Mouse (Mus musculus) v-Abl transformed pro-B cells (cell line): Measurements from ENCODE around the gene Irf3.

Experiments used
- in situ Hi-C, 2 experiments: fragments of 400-800 bp; cut with MboI; formaldehyde crosslinking; loops; one replicate each; pipeline ENCODE4 v1.15.1; 2025; ENCODE audit not compliant: unreplicated experiment in 2 of 2

The Irf3 gene

DNA sequence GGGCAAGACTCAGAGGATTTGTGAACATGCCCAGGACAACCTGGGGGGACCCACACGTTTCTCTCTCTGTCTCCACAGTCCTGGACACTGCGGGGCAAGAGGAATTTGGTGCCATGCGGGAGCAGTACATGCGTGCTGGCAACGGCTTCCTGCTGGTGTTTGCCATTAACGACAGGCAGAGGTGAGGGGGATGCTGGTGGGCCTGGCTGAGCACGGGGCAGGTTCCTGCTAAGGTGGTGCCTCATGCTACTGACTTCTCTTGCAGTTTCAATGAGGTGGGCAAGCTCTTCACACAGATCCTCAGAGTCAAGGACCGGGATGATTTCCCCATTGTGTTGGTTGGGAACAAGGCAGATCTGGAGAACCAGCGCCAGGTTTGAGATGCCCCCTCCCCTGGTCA lies 22.8 kb downstream of the Irf3 start:
- in situ Hi-C loops: loop anchor here (25.0 kb wide), 2 partner anchors 692 to 892 kb away; partner anchors contain the start of genes Ccdc114 (in 1 of the 2), Dbp (in 1 of the 2), Emp3 (in 1 of the 2) and Fam83e (in 1 of the 2)

DNA sequence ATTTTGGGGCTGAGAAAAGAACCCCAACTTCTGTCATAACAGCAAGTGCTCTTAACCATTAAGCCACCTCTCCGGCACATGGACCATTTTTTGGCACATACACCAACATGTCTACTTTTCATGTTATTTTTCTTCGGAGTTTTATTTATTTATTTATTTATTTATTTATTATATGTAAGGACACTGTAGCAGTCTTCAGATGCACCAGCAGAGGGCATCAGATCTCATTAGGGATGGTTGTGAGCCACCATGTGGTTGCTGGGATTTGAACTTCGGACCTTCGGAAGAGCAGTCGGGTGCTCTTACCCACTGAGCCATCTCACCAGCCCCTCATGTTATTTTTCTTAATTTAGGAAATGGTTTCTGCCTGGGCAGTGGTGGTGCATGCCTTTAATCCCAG lies 26.3 kb downstream of the Irf3 start:
- in situ Hi-C loops: loop anchor here (25.0 kb wide), 2 partner anchors 689 to 889 kb away; partner anchors contain the start of genes Ccdc114 (in 1 of the 2), Dbp (in 1 of the 2), Emp3 (in 1 of the 2) and Fam83e (in 1 of the 2)

DNA sequence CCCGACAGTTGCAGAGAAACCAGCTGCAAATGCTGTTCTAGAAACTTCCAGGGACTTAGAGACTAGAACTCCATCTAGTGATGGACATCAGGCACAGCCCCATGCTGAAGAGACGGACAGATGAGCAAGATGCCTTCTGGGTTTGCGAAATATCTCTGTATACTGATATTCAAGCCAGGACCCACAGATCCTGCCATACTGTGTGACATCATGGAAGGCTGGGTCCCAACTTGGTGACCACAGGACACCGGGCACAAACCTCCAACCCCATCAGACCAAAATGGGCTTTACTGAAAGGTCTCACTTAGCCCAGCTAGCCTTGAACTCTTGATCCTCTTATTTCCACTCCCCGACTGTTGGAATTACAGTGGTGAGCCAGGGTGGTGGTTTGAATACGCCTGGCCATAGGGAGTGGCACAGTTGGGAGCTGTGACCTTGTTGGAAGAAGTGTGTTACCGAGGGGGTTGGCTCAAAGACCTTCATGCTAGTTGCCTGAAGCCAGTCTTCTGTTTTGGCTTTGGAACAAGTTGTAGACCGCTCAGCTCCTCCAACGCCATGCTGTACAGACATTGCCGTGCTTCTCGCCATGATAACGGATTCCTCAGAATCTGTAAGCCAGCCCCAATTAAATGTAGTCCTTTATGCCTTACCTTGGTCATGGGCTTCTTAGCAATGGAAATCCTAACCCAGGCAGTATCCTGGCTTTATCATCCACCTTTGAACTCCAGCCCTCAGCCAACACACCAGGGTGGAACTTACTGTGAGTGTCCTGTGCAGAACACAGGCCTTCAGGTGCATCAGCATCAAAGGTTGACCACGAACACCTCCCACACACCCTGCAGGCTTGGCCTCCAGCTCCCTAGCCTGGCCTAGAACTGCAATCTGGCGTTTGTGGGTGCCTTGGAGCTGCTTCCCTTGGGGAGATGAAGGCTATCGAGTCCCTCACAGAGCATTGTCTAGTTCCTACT lies 27.1 kb downstream of the Irf3 start:
- in situ Hi-C loops: loop anchor here (25.0 kb wide), 2 partner anchors 688 to 888 kb away; partner anchors contain the start of genes Ccdc114 (in 1 of the 2), Dbp (in 1 of the 2), Emp3 (in 1 of the 2) and Fam83e (in 1 of the 2)

DNA sequence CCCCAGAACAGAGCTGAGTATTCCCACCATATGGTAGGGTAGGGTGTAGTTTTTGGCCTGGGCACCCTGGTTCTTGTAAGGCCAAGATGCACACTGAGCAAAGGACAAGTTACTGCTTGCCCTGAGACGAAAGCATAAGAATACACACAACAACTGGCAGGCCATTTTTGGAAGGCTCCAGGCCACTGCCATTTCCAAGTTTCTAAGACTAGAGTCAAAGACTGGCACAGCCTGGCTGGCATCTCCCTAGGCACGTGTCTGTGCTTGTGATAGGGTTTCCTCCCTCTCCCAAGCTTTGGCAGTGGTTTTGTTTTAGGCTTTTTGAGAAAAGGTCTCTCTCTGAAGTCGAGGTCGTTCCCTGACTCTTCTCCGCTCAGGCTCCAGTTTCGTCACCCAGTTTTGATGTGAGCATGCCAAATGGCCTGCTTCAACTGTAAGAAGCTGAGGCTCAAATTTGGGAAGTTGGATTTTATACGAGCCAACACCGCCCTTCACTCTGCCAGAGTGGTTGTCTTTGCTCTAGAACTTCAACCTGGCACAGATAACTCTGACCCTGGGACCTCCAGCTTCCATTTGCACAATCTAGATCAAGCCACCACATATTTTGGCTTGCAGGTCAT lies 28.3 kb downstream of the Irf3 start:
- in situ Hi-C loops: no loop called here

DNA sequence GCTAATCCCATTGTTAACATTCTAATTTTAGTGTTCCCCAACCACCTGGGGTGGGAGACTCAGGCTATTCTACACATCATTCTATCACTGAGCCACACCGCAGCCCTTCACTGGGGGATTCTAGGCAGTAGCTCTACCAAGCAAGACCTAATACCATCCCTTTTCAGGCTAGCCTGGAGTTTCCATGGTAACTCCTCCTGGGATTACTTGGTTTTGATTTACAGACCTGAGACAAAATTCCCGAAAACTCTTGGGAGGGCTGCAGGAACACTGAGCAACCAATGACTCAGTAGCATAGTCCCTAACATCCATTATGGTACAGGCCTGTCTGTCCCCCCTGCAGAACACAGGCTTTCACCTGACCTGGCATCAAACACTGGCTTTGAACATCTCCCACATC lies 28.8 kb downstream of the Irf3 start:
- in situ Hi-C loops: no loop called here

DNA sequence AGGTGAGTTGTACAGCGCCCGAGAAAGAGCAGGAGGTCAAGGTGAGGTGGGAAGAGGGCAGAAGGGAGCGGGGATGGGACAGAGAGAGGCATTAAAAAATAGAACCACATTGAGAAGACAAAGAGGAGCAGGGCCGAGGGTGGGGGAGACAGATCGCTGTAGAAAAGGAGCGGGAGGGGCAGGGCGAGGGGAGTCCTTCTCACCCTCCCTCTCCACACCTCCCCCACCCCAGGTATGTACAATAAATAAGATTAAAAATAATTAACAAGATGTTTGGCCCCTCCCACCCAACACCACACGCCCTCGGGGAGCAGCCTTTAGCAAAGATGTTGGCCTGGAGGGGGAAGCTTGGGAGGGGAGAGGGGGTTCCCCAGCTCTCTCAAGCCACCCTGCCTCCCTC lies 30.3 kb downstream of the Irf3 start:
- in situ Hi-C loops: no loop called here

DNA sequence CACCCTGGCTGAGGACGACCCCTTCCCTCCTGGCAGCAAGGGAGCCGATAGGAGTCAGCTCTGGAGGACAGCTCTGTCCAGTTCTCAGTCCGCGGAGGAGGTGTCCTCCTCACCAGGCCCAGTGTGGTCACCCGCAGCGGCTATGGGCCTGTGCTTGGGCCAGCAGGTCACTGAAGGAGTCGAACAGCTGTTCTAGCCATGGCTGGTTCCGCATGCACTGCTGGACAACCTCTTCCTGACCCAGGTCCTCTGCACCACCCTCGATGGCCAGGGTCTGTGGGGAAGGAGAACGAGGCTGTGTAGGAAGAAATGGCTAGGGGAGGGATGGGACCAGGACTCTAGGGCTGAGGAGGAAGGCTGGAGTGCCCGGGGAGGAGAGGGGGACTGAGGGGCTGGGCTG lies 30.9 kb downstream of the Irf3 start:
- in situ Hi-C loops: no loop called here

DNA sequence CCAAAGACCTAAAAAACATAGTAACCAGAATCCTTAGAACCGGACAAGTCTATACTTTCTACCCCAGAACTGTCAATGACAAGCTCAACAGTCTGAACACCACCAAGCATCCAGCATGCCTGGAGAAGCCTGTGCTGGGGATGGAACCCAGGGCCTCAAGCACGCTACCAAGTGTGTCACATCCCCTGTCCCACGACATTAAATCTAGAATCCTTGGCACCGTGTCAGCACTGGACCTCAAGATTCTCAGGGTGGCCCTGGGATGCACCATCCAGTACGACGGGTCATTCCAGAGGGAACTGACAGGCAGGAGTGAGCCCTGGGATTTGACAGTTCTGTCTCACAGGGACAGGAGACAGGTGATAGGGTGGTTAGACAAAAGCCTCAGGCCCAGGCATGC lies 32.5 kb downstream of the Irf3 start:
- in situ Hi-C loops: loop anchor here in 1 of 2 experiments (10.0 kb wide), 1 partner anchor 45 kb away; the partner anchor contains the start of gene Prmt1

DNA sequence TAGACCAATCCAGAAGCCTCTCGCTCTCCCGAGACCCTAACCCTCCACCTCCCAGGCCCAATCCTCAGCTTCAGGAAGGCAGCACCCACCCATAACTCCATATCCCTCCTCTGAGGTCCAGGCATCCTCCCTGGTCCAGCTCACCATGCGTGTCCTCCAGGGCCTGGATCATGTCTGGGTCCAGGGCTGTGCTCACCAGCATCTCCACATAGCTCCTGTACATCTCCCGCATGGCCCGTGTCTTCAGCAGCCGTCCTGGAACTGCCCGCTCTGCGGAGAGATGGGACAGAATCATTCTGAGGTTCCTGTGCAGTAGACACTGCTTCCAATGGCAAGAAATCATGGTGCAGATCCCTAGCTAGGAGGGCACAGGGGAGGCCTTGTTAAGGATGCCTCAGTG lies 33.4 kb downstream of the Irf3 start:
- in situ Hi-C loops: loop anchor here in 1 of 2 experiments (10.0 kb wide), 1 partner anchor 46 kb away; the partner anchor contains the start of gene Prmt1

DNA sequence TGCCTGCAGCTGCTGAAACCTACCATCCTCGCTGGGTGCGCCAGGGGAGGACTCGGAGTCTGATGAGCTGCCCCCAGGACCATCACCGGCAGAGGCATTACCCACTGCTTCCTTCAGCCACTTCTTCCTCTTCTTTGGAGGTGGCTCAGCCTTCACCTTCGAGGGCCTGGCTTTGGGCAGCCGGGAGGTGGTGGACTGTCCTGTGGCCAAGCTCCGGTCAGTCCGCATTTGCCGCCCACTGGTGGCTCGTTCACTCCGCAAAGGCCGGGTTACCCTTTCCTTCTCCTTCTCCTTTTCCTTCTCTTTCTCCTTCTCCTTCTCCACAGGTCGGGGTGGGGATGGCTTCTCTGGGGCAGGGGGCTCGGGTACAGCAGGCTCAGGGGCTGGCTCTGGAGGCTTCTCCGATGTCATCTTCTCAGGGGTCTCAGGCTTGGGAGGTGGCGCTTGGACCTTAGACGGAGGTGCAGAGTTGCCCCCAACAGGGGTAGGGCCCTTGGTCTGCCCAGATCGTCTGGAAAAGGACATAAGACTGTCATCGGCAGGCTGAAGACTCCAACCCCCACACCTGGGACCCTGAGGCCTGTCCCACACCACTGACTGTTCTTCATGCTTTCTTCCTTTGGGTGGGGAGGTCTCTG lies 36.4 kb downstream of the Irf3 start:
- in situ Hi-C loops: loop anchor here in 1 of 2 experiments (10.0 kb wide), 1 partner anchor 49 kb away; the partner anchor contains the start of gene Prmt1

DNA sequence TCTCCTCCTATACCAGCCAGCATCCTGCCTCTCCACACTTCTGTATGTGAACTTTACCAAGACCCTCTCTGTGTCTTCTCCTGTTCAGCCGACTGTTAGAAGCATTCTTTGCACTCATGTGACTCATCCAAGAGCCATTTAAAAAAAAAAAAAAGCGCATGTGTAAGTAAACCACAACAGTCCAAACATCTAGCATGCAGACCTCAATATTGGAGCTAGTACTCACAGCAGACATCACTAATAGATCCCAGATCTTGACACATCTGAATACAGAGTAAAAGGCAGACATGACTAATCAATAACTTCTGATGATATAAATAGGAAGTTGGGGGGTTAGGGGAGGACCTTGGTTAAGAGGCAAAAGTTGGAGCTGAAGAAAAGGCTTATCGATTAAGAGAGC lies 38.2 kb downstream of the Irf3 start:
- in situ Hi-C loops: loop anchor here in 1 of 2 experiments (10.0 kb wide), 1 partner anchor 51 kb away; the partner anchor contains the start of gene Prmt1

DNA sequence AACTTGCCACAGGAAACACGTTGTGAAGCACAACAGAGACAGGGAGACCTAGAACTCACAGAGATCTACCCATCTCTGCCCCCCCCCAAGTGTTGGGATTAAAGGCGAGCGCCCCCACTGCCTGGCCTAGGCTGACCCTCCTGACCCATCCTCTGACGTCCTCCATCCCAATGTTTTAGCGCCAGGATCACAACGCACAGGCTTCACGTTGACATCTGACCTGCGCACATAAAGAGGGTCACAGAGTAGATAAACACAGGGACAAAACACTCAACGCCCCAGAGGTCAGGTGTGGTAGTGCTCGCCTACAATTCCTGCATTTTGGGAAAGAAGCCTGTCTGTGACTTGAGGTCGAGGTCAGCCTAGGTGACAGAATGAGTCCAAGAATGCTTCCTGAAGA lies 39.3 kb downstream of the Irf3 start:
- in situ Hi-C loops: loop anchor here in 1 of 2 experiments (10.0 kb wide), 1 partner anchor 52 kb away; the partner anchor contains the start of gene Prmt1

DNA sequence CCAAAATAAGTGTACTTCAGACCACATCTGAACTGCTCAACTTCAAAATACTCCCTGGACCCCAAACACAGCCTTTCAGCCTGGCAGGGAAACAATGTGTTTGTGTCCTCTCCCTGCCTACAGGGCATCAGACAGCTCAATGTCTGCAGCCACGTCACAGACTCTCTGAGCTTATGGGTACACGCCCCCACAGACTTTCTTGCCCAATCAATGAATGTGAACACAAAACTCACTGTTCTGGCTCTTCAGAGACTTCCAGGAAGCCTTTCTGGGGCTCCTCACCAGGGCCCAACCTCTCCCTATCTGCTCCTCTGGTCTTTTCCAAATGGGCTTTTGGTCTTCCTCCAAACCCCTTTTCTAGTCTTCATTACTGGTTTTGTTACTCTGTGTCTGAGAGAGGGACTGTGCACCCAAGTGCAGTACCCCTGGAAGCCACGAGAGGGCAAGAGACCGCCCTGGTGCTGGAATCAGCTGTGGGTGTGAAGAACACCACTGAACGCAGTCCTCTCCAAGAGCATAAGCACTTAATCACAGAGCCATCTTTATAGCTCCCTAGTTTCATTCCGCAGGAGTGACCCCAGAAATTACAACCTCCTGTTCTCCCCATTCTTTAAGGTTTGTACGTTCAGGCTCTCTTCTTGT lies 40.4 kb downstream of the Irf3 start:
- in situ Hi-C loops: loop anchor here in 1 of 2 experiments (10.0 kb wide), 1 partner anchor 53 kb away; the partner anchor contains the start of gene Prmt1

DNA sequence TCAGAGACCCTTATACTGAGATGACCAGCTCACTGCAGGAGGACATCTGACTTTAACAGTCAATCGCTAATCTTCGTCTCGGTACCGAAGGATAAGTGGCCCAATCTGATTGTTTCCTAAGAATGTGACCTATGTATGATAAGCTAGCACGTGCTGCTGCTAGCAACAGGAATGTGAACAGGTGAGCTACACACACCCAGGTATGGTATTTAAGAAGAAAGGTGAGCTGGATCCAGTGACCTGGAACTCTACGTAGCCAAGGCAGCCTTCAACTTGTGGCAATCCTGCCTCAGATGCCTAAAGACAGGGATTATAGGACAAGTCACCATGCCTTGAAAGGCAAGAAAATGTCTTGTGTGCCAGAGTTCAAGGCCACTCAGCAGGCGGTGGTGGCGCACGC lies 41.0 kb downstream of the Irf3 start:
- in situ Hi-C loops: loop anchor here in 1 of 2 experiments (10.0 kb wide), 1 partner anchor 54 kb away; the partner anchor contains the start of gene Prmt1

DNA sequence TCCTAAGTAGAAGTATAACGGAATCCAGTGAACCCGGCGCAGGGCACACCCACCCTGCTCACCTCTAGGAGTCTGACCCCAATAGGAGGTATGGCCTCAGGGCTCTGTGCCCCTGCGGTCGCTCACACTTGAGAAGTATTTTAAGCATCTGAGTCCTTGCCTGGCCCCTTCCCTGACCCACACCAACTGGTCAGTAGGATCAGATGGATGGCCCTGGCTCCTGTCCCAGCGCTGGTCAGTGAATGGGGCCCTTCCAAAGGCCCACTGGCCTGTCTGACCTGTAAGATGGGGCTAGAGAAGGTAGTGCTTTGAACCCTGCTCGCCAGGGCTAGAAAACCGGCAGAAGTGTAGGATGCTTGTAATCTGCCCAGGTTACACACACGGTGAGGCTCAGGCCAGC lies 43.4 kb downstream of the Irf3 start:
- in situ Hi-C loops: no loop called here

DNA sequence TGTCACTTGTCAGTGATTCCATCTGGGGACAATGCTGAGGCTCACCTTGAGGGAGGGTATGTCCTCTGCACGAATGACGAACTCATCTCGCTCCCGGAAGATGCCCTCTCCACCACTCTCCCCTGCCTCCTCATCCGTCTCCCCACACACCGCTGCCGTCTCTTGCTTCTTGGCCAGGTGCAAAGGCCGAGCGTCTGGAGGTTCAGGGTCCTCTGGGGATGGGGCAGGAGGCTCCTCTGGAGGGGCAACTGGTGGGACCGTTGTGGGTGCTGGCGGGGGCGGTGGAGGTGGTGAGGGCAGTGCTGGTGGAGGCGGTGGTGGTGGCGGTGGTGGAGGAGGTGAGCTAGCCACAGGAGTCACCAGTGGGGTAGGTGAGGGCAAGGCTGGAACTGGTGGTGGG lies 45.9 kb downstream of the Irf3 start:
- in situ Hi-C loops: no loop called here

DNA sequence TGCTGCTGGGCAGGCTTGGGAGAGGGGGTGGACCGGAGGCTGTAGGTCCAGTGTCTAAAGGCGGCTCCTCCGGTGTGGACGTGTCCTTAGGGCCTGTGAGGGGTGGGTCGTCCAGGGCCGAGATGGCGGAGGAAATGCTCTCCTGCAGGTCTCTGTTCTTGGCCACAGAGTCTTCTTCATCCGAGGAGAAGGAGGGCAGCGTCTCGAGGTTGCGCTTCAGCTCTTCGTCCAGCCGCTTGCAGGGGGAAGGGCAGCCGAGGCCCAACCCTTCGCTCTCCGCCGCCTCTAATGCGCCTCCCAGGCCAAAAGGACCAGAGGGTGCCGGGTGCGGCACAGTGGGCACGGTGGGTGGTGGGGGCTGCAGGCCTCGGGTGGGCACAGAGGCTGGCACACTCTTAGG lies 48.3 kb downstream of the Irf3 start:
- in situ Hi-C loops: no loop called here

DNA sequence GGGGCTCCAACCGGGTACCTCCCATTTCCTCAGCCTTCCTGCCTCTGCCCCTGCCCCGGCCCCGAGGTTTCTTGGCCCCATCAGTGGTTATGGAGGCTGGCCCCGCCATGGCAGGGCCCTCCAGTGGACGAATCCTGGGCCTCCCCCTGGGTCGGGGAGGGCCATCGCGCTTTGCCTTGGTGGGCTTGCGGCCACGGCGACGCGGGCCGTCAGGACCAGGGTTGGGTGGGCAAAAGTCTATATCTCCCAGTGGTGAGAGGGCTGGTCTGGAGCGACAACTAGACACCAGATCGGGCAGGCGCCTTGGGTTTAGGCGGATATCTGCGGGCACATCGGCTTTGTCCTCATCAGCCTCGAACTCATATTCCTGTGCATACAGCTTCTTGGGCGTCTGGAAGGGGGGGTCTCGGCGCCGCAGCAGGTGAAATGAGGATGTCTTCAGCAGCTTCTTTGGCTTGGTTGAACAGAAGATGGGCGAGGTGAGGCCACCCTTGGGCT lies 49.5 kb downstream of the Irf3 start:
- in situ Hi-C loops: no loop called here

DNA sequence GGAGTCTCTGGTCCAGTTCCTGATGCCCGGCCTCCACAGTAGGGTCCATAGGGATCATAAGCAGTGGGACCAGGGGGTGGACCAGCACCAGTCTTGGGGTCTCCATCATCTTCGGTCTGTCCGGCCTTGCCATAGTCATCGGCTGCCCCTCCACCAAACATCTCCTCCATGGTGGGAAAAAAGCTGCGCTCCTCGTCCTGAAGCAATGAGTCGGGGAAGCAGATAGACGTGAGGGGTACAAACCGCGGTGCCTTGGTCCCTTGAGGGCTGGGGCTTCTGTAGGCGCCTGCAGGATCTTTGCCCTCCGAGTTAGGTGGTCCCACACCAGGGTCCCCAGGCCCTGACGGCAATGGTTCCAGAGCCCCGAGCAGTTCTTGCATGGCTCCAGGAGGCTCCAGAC lies 50.0 kb downstream of the Irf3 start:
- in situ Hi-C loops: no loop called here
